Mouse (Mus musculus): ENCODE results near the gene Trit1.

DNA sequence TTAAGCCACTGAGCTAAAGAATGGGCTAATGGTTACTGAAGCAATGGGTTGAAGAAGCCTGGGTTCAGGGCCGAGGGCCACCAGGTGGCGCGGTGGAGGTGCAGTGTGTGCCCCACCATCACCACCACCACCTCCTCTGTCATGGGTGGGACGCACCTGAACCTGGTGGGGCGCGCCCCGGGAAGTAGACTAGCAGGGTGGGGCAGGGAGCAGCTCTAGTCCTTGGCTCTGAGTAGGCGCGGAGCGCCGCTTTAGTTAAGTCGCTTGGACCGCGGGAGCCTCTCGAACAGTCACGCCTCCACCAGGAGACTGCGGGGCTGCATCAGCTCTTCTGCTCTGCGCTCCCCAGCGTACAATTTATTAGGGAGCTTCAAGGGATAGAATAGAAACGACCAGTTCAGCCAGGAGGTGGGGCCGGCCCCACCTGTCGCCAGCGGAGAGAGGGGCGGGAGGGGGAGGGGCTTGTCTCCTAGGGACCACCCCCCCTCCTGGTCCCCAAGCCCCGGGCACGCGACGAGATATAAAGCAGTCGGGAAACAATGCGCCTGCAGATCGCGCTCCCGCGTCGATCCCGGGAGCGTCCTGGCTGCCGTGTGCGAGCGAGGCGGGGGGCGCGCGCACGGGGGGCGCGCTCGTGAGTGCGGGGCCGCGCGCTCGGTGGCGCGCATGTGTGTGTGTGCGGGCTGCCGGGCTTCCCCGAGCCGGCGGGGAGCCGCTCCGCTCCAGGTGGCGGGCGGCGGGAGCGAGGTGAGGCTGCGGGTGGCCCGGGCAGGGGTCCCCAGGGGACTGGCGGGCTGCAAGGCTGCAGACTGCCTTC is 20.8 kb upstream of the Trit1 start, which contains the start of gene Mycl:
- TF ChIP-seq TAL1 (IDR thresholded peaks at IDR 0.05; ENCODE audit: low read length) (no peak), GATA1 (IDR thresholded peaks at IDR 0.05; ENCODE audit: low read length) (no peak)
